Mouse (Mus musculus) kidney, adult 2 months (tissue): Measurements from ENCODE around the gene Rps27rt.
A peak's percentile ranks its signal among the peaks of the same experiment; 100 is the strongest.

Experiments used
- CTCF ChIP-seq: fragments of 200-500 bp; conservative IDR thresholded peaks from 2 replicates; pipeline ENCODE4 v1.5.1; 2011; ENCODE audit warnings: low read depth, mild to moderate bottlenecking, control low read depth, low read length, moderate library complexity, mixed read lengths; ENCODE audit not compliant: insufficient read depth, insufficient read length
- POLR2A ChIP-seq: fragments of 200-500 bp; IDR thresholded peaks from one replicate; pipeline ENCODE4 v1.6.1; 2011; ENCODE audit warnings: low read depth, low read length, control low read depth

- TF ChIP-seq CTCF (peak; percentile 35), POLR2A (no peak)
Observed at GRCm38 (mm10) chr9:114952866-114953265, 29.7 kb downstream of the Rps27rt start.
